Mouse (Mus musculus): ENCODE measurements around the gene Acaca. TPM values are rescaled to one million over a fixed set of nuclear protein-coding genes. Genes with fewer than 3 reads are reported as not detected.
"Not testable (repeated sequence)": the region's sequence is repeated elsewhere in the genome, so short reads cannot be mapped to it uniquely, and the experiment has no call there.

Gene Acaca
- total RNA-seq, 2 experiments from 2014 or later, result 11.4 to 17.3 TPM

DNA sequence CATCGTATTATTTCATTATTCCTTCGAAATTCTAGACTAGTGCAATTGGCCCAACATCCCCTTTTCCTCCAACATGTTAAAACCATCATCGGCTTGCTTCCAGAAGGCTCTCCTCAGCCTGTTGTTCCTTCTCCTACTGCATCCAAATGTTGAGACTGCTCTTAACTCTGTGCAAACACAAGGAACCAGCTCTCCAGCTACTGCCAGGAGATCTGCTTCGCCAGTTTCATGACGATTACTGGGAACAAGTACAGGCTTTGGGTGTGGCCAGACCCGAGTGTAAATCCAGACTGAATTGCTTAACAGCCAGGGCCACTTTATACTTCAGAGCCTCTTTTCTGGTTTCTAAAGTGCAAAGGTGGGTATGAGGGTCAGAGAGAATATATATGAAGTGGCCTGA lies 259.9 kb downstream of the Acaca start:
- peak; percentile 39 for DNase-seq (ENCODE audit: low spot score)

DNA sequence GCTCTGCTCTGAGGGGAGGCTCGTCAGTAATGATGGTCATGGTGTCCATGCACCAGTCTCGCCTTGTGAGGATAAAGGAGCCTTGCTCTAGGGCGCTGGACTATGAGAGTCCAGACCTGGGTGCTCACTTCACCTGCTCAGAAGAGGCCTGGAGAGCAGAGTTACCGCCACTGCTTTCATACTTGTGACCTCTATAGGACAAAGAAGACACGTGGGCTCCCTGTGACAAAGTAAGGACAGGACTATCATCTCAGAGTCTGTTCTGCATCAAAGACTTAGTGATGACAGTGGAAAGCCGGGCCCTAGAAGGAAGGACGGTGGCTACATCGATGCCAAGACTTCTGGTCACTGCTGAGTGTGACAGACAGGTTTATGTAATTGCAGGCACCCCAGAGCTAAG lies 261.7 kb downstream of the Acaca start:
- no peak for DNase-seq (ENCODE audit: low spot score)

DNA sequence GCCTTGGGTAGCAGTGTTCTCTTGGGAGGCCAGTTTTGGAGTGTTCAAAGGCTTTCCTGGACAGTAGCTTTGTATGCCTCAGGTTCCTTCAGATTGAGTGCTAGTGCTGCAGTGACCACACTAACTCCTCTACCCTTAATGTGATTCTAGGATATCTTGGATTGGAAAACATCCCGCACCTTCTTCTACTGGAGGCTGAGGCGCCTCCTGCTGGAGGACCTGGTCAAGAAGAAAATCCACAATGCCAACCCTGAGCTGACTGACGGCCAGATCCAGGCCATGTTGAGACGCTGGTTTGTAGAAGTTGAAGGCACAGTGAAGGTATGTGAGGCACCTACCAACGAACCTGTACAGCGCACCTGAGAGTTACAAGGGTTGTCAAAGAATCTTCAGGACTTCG lies 262.6 kb downstream of the Acaca start:
- not testable (repeated sequence) for DNase-seq (ENCODE audit: low spot score)

DNA sequence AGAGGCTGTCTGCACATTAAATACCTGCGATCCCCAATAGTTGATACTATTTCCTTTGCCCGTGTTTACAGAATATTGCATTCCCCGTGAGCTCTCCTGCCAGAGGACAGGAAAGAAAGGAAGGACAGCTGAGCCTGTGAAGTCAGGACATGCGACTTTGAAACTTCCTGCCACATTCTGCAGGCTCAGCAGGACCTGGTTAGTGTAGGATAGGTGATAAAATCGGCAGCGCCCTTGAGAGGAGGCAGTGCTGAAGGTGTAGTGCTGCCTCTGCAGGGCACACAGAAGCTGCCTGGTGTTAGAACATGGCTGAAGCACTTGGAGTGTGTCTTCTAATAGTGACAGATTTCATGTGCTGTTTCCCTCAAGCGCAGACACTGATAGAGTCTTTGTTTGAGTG lies 264.1 kb downstream of the Acaca start:
- no peak for DNase-seq (ENCODE audit: low spot score)

DNA sequence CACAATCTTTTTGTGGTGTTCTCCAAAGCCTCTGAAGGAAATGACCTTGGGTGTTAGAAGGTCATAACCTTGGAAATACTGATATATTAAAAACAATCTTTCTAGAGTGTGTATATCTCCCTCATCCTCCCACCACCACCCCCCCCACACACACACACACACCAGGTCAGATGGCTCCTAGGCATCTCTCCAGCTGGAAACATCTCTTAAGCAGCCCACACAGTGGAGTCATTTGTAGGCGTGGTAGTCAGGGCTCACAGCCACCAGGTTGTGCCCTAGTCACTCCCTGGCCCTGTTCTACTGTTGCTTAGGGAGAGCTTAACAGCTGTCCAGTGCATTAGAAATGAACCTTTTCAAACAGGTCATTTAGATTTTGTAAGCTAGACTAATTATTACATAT lies 265.5 kb downstream of the Acaca start:
- peak; percentile 28 for DNase-seq (ENCODE audit: low spot score)

DNA sequence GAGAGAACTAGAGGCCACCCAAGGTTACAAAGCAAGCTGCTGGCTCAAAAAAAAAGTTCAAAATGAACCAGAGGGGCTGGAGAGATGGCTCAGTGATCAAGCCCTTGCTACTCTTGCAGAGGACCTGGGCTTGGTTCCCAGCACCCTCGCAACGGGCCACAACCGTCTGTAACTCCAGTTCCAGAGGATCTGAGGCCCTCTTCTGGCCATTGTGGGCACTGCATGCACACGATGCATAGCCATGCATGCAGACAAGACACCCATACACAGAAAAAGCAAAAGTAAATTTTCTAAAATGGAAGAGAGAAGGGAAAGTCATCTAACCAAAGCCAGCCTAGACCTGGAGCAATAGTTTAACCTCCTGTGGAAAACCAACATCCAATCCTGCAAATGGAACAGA lies 277.3 kb downstream of the Acaca start:
- no peak for DNase-seq (ENCODE audit: low spot score)

DNA sequence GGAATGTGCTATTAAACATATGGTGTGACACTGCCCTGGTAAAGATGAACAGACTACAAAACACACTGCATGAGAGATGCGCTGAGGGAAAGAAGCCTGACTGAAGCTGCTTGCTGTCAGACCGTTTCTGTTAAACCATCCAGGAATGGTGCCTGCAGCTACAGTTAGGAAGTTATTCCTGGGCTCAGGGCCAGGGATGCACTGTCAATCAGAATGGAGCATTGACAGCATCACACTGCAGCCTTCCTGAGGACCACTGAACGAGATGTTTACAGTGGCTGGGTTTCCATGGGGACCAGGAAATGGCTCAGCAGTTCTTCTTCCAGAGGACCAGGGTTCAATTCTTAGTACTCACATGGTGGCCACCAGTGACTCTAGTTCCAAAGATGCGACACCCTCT lies 280.9 kb downstream of the Acaca start:
- no peak for DNase-seq (ENCODE audit: low spot score)

DNA sequence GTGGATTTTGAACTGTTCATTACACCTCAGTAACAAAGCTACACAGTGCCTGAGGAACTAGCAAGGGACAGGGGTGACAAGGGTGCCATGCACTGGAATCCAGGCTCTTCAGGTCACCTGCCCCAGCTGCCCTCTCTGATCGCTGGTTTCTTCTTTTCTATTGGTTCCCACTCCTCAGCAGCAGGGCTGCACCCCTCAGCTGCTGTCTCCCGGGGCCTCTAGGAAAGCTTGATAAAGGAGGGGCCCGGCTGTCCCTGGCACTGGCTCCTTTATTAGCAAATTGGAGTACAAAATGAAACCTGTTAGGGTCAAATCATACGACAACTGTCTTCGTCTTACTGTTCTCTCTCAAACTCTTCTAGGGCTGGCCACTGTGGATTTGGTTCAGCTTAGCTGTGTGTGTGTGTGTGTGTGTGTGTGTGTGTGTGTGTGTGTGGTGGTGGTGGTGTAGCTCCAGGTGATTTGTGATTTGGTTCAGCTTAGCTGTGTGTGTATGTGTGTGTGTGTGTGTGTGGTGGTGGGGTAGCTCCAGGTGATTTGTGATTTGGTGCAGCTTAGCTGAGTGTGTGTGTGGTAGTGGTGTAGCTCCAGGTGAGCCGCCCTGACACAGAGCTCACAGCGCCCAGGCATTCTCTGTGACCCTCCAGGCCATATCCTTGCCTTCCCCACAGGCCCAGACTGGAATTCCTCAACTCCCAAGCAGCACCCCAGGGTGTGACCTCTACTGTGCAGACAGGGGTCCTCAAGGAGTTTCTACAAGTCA lies 281.6 kb downstream of the Acaca start:
- no peak for DNase-seq (ENCODE audit: low spot score)

DNA sequence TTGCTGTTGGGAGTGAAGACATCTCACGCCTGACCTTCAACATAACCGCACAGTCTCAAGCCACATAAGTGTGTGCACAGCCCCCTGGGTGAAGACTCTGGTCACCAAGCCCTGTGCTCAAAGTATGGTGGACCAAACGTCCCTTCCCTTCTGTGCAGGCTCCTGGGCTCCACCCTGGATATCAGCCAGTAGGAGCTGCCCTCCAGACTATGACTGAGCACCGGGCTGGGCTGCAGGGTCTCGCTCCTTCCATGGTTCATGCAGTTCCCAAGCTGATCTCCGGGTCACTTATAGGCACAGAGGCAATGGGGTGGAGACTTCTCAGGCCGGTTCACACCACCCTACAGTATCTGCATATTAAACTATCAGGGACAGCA lies 282.2 kb downstream of the Acaca start:
- no peak for DNase-seq (ENCODE audit: low spot score)

DNA sequence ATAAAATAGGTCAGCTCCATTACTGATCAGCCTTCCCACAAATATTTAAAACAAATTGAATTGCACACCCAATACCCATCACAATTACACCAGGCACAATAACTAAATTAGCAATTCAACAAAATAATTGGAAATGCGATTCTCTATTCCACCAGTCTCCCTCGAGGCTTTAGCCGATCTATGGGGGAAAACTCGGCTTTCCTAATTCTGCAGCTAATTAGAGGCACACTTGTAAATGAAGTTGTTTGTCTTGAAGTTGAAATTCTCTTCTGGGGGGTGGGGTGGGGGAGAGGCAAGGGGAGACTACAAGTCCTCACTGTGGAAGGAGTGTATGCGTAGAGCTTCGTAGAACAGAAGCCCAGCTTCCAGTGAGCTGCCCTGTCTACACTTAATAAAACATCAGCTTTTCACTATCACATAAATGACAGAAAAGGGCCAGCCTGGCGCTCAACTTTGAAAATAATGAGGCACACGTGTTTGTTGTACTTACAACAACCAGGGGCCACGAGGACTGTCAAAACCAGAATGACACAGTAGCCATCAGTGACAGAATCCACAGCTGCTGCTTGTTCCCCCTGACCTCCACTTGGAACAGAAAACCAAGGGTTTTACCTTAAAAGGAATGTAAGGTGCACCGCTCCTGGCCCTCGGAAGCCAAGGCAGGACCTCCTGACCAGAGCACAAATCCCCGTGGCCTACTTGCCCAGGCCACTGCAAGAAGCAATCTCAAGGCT lies 282.9 kb downstream of the Acaca start:
- DNase-seq (ENCODE audit: low spot score), result no peak

DNA sequence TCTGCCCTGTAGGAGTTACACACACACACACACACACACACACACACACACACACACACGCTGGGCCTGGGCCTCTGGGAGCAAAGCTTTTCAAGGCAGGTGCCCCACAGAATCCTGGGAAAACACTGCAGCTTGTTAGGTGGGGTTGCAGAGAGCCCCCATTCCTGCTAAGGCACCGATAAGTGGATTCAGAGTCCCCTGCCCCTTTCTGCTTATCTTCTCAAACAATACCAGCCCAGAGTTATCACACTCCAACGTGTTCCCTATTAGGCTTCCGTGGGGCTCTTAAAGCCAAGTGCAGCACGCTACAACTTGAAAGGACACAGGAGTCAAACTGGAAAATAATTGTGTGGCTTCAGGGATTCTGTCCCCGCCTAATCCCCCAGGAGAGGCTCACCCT lies 283.6 kb downstream of the Acaca start:
- no peak for DNase-seq (ENCODE audit: low spot score)

DNA sequence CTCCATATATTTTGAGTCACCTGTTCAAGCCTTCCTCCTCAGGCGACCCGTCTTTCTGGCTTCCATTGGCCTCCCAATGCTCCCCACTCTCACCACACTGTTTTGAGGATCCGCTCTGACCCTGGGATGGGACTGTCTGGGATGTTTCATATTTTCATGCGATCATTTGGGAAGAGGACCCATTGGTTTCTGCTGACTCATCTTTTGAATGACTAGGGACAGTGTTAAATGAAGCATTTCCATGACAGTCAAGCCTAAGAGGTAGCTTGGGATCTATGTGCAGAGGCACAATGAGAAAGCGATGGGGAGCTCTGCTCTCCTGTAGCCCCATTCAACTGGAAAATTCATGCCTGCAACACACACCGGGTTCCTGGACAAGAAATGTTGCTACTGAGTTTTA lies 291.3 kb downstream of the Acaca start:
- no peak for DNase-seq (ENCODE audit: low spot score)

DNA sequence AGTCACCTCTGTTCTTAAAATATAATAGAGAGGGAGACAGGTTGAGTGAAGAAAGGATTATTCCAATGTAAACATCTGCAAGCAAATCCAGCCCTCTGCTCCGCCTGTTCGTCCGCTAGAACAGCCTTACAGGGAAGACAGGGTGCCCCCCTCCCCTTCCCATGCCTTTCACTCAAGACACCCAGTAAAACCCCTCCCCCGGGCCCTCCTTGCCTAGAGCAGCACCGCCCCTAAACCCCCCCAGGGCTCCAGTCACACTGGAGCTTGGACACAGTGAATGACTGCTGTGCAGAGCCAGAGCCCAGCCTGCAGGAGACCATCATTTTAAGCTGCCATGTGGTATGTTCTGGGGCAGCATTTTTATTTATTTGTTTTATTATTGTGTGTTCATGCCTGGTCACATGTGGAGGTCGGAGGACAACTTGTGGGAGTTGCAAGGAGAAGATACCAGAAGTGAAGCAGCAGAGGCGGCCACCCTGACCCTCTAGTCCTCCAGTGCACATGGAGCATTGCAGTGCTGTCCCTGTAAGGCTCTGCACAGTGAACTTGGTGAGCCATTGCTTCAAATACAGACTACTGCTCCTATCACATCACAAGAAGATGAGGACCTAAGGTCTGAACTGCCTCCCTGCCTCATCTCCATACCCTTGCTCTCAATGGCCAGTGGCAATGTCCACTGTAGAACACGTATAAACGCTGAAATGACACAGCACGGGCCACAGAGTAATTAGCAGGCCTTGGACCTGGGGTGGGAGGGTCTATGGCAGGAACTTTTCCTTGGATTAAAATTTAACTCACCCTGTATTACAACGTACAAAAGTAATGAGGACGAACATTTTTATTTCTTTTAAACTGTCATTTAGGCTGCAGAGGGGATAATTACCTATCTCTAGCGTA lies 296.5 kb downstream of the Acaca start:
- DNase-seq (ENCODE audit: low spot score), result no peak

DNA sequence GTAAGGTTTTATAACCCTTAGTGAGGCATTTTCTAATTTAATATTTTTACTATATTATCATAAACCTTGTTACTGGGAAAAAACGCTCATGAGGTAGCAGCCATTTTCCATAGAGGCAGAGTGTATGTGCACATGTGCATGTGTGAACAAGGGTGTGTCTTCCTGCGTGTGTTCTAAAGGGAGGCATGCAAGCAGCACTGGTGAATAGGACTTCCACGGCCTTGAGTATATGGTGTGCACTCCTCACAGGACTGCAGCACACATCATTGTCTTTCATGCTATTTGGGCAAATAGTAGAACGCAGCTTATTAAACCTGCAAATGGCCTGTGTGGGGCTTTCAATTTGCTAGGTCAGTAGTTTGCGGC lies 297.1 kb downstream of the Acaca start:
- DNase-seq (ENCODE audit: low spot score), result no peak

DNA sequence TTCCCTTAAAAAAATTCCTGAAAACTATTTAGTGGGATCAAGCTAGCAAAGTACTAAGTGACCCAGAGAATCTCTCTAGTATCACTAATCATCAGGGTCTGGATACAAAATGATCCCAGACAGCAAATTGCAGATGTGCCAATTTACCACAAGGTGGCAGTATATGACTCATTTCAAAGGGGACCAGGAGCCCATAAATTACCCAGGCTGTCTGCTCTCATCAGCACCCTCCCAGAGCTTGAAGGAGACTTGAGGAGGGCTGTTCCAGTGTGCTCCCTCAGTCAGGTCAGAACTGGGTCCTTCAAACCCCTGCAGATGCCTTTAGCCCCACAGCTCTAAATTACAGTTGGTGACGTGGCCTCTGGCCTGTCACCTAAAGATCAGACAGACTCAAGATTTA lies 300.1 kb downstream of the Acaca start:
- DNase-seq (ENCODE audit: low spot score), result peak; percentile 36

DNA sequence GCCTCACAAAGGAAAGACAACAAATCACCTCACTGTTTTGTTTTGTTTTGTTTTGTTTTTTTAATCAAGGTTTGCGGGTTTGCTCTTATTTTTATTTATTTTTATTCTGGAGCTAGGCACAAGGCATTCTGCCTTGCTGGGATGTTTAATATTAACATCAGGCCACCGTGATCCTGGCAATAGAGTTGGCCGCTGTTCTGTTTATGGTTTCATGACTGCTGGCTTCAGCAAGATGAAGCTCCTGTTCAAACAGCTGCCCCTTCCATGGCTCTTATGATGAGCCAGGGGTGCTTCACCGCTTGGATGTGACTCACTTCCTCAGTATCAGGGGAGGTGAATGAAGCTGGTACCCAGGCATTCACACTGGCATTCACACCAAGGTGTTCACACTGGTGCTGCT lies 300.9 kb downstream of the Acaca start:
- no peak for DNase-seq (ENCODE audit: low spot score)

DNA sequence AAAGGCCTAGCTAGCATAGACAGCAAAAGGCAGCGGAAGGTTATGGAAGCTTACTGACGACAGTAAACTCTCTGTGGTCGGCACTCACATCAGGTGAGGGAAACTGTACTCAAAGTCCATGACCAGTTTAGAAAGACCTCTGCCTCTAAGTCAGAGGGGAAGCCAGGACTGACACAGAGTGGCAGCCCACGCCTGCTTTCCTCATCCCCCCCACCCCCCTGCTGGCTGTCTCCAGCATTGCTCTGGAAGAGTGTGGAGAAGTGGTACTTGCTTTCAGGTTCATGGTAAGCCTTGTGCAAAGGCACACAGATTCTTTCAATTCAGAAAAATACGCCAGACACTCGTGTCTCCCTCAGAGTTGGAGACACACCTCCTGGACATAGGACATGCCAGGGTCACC lies 305.4 kb downstream of the Acaca start:
- DNase-seq (ENCODE audit: low spot score), result no peak

DNA sequence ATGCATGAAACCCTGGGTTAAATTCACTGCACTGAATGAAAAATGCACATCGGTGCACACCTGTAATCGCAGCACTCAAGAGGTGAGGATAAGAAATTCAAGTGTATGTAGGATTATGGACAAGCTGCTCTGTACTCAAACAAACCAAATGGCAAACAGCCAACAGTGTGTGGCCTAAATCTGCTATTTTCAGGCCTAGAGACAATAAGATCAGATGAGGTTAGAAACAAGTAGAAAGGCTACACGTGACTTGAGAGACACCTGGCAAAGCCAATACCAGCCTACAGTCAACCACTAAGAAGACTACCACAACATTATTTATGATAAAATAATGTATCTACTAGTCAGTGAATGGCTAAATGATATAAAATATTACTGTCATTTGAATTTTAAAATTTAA lies 310.9 kb downstream of the Acaca start:
- DNase-seq (ENCODE audit: low spot score), result no peak

DNA sequence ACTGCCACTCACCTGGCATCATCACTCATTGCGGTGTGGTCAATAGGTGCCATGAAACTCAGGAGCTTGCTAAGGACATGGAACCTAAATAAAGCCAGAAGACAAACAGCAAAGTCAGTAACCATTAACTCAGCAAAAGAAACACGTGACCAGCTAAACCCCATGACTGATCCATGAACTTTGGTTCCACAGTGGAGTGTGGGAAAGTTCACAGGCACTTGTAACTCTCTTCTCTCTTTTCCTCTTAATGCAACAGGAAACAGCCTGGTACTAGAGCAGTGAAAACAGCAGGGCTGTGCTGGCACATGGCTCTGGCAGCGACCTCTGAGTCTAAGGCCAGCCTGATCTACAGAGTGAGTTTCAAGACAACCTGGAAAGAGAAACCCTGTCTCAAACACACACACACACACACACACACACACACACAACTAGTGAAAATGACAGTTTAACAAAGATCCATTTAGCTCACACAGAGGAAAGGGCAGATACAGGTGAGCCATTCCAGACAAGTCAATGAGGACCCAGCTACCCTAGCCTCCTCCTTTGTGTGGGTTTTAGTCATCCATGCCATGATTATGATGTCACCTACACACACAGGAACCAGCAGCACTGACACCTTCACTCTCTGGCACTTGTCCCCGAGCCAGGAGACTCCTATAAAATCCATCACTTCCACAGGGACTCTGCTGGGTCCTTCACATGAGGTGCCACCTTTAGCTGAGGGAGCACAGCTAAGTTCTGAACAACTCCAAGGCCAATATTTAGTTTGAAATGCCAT lies 313.3 kb downstream of the Acaca start:
- DNase-seq (ENCODE audit: low spot score), result no peak

Measured in gastrocnemius, adult 18-20 months (tissue).